Mouse (Mus musculus) granulocyte monocyte progenitor cell, adult 5-6 weeks (primary cell): ENCODE data around the gene Tnip1. TPM values are rescaled to one million over a fixed set of nuclear protein-coding genes. Genes with fewer than 3 reads are reported as not detected.
A peak's percentile ranks its signal among the peaks of the same experiment; 100 is the strongest.

Experiments
- ATAC-seq: replicated peaks from 2 replicates; pipeline ENCODE4 v1.8.0; 2016; ENCODE audit warnings: mild to moderate bottlenecking, moderate TSS enrichment, inconsistent platforms; ENCODE audit not compliant: poor library complexity, severe bottlenecking
- total RNA-seq, 2 experiments: library from RNA; stranded (forward) in 1 of 2; stranded (reverse) in 1 of 2; fragments of 200-712, 200-1000 nt in 1 of 2; fragments of >200 nt in 1 of 2; fragmentation: Nextera tagmentation in 1 of 2; gene quantifications; 2 replicates each; pipeline ENCODE4 v1.2.3; 2014 to 2017

Tnip1 gene
- total RNA-seq, 2 experiments from 2014 or later = 27.7 to 28.0 TPM

DNA sequence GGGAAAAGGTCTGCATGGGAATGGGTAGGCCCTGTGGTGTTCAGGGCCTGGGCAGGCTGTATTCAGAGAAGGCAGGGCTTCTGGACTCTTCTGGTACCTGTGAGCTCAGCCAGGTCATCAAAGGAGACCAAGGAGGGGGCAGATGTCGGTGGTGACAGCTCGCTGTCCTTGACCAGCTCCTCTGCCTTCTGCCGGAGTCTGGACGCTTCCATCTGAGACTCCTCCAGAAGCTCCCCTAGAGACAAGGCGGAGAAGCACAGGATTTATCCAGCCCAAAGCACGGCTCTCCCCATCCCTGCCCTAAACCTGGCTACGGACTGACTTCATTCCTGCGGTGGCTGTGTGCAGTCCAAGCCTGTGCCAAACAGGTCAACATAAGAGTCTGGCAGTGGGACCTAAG, 23.2 kb downstream of the Tnip1 start:
- no peak for ATAC-seq

DNA sequence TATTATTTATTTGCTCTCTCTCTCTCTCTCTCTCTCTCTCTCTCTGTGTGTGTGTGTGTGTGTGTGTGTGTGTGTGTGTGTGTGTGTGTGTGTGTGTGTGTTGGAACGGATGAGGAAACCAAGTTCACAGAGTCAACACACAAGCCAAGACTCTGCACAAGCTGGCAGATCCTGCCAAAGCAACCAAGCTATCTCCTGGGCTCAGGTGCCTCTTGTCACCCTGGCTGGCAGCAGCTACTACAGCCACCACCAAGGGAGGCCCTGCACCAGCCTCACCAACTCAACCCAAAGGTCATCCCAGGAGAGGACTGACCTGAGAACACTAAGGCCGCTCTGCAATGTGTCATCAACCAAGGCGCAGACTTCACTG, 26.0 kb downstream of the Tnip1 start:
- ATAC-seq = no peak

DNA sequence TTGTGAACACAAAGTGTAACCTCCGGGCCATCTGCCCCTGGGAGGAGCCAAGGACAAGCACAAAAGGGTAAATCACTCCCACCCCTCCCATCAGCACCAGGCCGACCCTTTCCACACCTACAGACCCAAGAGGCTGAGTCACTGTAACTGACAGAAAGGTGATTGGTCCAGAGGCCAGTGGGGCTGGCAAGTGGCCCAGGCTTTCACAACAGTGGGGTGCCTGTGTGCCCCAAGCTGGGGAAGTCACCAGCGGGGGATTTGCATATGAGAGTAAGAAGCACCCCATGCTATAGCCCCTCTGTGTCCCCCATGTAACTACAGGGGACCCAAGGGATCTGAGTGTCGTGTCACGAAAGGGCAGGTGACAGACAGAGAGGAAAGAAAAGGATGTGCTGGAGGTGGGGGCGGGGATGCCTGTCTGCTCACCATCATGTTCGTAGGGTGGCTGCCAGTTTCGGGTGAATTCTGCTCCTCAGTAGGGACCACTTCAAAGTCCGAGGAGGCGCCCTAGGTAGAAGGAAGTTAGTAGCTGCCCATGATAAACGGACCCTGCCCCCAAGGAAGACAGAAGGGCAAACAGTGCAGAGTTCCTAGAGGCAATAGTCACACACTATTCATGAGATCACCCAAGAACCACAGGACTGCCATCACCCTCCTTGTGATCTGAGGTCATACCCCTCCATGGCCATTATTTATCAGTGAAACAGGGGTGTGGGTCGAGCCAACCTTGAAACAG, 26.5 kb downstream of the Tnip1 start:
- ATAC-seq = peak; percentile 92

DNA sequence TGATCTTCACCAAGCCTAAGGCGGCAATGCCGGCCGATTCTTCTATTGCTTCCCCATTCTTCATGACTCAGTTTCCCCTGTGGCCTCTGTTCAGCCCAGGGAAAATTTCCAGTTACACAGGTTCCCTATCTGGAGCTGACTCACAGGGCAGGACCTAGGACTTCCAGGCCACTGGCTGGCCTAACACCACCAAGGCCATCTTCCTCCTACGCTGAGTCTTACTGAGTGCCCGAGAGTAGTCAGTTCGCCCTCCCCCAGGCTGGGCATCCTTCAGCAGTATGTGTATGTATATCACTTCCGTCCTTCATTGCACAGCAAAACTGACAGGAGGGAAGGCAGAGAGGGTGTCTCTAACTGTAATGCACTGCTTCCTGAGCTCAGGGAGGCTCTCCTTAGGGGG, 28.5 kb downstream of the Tnip1 start:
- ATAC-seq = peak; percentile 26

DNA sequence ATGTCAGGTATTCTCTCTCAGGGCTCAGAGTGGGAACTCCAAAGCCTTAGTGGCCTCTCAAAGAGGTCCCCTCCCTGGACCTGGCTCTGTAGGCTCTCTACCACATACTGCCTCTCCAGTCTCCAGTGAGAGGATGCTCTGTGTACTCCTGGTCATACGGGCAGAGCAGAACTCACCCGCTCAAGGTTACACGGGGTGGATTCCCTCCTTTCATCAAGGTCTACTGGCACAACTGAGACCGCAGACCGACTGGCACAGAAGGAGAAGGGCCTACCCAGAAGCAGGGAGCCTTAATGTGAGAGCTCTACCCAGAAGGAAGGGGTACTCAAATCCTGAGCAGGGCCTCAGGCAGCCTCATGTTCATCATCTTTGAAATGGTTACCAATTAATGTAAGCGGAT, 30.2 kb downstream of the Tnip1 start:
- no peak for ATAC-seq

DNA sequence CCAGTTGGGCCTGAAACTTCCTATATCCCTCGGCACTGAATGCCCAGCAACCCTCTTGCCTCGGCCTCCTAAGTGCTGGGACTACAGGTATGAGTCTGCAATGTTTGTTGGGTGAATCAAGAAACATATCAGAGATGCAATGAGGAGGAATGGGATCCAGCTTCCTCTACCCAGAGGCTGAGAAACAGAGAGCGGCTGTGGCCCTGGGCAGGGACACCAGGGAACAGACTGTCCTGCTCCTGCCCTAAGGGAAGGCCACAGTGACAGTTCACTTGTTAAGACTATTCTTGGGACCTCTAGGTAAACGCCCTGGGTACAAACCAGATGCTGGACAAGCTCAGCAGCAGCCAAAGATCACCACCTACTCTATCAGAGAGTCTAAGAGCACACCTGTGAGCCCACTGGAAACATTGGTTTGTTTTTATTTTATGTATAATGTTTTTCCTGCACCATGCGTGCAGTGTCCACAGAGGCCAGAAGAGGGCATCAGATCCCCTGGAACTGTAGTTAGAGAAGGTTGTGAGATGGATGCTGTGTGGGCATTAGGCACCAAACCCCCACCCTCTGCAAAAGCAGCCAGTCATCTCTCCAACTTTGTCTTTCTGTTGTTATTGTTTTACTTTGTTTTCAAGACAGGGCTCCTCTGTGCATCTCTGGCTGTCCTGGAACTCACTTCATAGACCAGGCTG, 31.2 kb downstream of the Tnip1 start:
- no peak for ATAC-seq

DNA sequence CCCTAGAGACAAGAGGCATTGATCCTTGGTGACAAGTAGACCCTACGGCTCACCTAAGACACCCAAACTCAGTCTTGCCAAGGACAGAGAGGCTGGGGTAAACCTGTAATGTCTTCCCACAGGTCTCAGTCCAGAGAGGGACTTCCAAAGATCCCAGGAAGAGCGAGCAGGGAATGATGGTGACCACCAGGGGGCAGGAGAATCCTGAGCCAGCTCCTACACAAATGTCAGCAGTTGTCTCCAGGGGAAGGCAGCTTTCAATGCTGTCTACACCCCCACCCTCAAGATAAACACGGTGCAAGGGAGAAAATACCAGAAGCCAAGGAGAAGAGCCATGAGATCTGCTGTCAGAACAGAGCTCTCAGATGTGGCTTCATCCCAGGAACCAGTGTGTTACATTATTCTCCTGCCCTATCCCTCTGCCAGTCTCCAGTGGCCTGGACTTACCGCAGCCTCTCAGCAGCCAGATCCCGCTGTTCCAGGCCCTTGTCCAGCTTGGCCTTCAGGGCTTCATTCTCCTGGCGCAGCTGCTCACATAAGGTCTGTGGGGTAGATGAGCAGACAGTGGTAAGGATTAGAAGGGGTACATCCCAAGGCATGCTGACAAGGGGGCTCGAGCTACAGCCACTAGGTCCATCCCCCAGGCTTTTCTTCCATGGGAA, 32.3 kb downstream of the Tnip1 start:
- ATAC-seq = no peak

DNA sequence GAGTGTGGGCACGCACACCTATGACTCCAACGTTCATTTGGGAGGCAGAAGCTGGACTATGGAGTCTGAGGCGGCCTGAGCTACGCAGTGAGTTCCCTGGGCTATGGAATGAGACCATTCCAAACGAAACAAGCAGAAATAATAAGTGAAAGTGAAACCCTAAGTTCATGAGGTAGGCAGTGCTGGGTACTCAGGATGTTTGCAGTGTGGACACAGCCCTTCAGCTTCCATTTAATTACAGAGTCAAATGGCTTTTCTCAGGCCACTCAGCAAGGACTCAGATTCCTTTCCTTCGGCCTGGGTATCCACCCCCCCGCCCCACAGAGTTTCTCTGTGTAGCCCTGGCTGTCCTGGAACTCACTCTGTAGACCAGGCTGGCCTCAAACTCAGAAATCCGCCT, 33.0 kb downstream of the Tnip1 start:
- no peak for ATAC-seq

DNA sequence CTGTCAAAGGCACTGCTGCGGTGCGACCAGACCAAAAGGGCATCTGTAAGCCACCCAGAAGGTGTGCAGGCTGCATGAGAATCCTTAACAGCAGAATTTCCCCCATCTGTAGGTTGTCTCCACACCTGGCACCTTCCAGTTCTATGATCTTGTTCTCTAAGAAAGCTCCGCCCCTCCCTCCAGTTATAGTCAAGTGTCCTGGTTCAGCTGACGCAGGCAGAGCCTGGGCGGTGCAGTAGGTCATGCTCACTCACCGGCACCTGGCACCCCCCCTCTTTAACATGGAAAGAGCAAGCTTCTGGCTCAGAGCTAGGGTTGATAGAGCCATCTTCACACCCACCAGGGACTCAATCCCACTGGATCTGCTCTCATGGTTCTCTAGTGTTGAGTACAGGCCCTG, 33.4 kb downstream of the Tnip1 start:
- ATAC-seq = no peak

DNA sequence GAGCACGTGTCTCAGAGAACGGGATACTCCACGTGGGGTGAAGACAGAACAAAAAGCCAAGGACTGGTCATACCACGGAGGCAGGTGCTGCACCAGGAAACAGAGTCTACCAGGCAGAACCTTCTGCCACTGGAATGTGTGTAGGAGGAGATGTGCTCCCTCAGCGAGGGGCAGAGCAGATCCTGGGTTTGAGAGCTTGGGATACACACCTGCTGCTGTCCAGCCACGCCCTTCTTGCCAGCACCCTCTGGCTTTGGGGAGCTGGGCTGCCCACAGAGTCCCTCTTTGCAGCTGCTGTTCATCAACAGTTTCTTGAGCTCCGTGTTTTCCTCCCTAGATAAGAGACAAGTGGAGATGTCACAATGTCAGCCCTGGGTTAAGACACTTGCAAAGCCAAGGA, 33.8 kb downstream of the Tnip1 start:
- no peak for ATAC-seq

DNA sequence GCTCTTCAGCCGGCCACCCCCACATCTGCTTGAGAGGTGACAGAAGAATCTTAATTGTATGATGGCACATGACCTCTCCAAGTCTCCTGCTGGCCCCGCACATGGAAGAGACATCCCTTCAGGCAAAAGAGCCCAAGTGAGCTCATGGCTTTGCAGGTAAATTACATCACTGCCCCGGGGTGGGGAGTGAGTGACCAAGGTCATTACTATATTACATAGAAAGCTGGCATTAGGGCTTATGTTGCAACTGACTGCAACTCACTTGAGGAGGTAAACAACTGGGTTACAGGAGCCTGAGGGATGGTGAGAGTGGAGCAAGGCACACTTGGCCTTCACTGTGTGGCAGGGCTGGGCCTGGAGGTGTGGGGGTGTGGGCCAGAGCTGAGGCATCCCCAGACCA, 34.5 kb downstream of the Tnip1 start:
- ATAC-seq = no peak

DNA sequence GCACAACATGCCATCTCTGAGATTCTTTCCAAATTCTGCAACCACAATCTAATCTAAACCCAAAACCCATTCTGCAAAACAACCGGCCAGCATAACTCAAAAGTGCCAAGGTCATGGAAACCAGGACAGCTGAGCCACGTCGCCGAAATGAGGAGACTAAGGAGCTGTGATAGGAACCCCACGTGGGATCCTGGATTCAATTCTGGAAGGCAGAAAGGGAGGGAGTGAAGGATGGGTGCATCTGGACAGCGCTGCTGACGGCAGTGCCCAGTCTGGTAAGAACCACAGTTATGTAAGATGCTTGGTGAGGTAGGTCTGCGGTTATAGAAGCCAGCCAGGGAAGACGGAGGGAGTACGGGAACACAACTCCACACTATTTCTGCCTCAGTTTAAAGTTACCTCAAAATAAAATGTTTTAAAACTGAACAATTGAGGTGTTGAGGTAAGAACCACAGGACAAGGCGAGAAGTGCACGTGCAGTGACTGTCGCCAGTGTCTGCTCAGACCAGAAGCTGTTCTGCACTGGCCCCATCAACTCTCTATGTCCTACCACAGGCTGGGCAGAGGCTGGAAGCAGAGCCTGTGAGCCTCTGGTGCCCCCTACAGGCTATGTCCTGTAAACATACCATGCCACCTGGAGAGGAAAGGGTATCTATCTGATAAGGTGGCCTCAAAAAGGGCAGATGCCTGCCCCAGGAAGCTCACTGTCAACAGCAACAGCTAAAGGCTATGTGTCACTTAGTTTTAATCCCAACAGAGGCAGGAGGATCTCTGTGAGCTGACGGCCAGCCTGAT, 35.2 kb downstream of the Tnip1 start:
- ATAC-seq = peak; percentile 76

DNA sequence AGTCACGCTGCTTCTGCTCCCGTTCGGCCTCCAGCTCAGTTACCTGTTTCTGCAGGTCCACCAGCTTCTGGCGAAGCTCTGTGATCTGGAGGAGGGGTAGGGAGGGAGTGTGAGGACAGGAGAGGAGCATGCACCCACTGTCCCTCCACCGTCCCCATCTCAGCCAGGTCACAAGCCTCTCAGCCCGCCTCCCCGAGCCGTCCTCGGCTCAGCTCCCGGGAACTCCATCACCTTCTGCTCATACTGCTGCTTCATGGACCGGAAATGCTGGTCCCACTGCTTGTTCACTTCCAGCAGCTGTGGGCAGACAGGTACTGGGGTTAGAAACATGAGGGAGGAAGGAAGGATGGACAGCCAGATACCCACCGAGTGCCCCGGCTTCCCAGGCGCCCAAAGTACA, 38.6 kb downstream of the Tnip1 start:
- no peak for ATAC-seq

DNA sequence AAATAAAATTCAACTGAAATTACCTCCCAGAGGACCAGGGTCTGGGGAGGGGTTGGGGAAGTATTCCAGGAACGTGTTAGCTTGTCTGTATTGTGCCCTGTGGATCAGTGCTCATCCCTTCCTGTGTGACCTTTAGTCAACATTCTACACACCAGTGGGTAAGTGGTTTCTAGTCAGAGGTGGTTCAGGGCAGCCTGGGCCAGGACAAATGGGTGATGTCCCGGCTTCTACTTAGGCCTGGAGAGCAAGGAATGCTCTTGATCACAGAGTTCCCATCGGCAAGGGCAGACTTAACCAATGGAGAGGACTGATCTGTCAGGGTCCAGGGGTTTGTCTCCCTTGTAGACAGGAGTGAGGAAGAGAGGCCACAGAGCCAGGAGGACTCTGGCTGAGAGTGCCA, 40.2 kb downstream of the Tnip1 start:
- ATAC-seq = no peak

DNA sequence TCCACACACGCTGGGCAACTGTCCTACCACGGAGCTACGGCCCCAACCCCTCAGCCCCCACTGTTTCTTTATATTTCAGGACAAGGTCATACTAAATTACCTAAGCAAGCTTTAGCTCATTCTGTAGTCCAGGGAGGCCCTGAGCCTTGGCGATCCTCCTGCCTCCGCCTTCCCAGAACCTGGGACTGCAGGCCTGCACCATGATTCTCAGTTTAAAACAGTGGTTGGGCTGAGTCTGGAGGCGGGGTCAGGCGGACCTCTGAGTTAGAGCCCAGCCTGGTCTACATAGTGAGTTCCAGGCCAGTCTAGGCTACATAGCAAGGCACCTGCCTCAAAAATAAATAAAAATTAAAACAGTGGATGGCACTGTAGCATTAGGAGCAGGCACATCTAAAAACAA, 40.9 kb downstream of the Tnip1 start:
- peak; percentile 15; the same call in 1 of the 2 replicates for ATAC-seq

DNA sequence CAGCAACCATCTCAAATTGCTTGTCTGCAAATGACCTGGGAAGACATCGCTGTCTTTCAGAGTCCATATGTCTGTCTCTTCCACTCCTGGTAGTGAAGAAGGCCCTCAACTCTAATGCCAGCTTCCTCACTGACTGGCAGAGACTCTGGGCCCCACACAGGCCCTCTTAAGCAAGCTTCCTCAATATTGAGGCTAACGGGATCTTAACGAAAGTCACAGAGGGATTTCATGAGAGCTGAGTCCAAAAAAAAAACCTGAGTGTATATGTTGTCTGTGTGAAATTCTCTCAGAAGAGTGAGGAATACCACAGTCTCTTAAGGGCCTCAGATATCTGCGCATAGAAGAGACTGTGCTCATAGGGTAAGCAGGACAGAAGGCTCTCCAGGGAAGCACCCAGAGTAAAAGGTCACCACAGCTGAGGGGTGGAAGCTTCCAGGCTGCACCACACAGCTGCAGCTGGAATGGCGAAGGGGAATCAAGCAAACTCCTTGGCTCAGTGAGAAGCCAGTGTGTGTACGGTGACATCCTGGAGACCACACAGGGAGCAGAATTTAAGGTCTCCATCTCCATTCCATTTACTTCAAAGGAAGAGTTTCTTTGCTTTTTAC, 41.6 kb downstream of the Tnip1 start:
- ATAC-seq = peak; percentile 51

DNA sequence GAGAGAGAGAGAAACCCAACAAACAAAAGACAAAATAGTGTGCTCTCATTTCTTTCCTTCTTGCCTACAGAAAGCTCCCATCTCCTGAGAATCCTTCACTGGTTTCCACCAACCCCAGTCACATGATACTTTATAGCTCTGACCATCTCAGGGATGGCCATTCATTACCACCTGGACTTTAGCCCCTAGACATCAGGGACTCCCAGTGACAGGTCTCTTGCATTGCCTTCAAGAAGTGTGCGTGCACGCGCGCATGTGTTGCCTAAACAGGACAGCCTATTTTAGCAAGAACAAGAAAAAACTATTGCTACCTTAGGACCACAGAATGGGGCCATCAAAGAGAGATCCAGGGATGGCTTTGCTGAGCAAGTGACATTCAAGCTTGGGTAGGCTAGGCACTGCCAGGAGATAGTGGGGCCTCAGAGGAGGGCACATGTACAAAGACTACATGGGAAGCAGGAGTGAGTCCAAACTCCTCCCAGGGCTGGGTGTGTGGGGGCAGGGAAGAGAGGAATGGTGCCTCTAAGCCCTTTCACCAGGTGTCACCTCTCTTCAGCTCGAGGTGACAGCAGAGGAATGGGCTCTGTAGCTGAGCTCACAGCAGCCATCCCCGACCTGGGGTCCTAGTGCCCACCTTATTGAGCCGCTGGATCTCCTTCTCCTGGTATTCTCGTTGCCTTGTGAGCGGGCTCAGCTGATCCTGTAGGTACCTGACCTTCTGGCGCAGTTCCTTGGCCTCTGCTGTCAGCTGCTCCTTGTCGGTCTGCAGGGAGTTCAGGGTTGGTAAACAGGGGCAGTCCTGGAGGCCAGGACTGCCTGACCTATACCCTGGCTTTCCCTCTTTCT, 42.4 kb downstream of the Tnip1 start:
- peak; percentile 11; the same call in 1 of the 2 replicates for ATAC-seq

DNA sequence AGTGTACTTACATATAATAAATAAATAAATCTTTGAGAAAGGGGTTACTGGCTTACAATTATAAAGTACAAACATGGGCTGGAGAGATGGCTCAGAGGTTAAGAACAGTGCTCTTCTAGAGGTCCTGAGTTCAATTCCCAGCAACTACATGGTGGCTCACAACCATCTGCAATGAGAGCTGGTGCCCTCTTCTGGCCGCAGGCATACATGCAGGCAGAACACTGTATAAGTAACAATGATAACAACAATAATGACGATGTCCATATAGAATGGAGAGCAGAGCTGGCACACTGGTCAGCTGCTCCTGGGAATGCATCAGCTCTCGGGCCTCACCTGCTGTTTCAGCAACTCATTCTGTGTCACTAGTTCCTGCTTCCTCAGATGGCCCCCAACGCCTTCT, 44.4 kb downstream of the Tnip1 start:
- no peak for ATAC-seq

DNA sequence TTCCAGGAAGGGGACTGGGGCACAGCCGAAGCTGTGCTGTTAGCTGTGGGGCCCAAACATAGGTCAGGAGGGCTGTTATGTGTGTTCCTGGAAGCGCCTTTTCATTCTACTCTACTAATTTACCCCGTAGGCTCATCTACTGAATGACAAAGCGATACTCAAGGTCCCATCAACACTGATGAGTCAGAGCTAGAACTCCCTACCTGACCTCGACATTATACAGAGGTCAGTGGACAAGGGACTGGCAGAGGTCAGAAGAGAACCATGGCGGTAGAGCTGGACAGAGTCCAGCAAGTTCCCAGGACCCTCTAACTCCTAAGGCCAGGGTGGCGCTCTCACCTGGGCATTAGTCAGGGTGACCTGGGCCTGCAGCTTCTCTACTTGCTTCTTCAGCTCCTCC, 45.3 kb downstream of the Tnip1 start:
- no peak for ATAC-seq

DNA sequence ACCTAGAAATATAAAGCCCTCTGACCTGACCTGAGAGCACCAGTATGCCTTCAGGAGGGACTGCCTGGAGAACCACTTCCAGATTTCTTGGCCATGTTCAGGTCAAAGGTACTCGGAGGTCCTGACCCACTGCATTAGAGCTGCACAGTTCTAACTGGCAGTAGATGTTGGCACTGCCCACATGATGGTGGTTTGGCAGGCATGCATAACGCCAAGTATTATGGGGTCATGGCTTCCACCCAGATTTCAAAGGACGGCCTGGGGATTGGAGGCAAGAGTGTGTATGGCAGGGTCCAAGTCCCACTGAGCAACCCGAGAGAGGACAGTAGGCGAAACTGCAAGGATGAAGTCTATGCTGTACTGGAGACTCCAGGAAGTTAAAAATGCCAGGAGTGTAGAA, 48.9 kb downstream of the Tnip1 start:
- no peak for ATAC-seq
